Mouse (Mus musculus) liver, adult 10 weeks (tissue): Measurements from ENCODE around the gene Rpn2. TPM values are rescaled to one million over a fixed set of nuclear protein-coding genes. Genes with fewer than 3 reads are reported as not detected.

Source experiments
- polyA plus RNA-seq: library from polyadenylated mRNA; stranded (reverse); fragments of 350-450 nt; fragmentation: Illumina TruSeq; extraction: RNeasy Lipid Tissue Mini Kit (QIAGEN cat#74804); gene quantifications from one replicate; pipeline ENCODE4 v1.2.3, GENCODE M21; 2014; ENCODE audit warnings: low read depth, low replicate concordance

The Rpn2 gene
- polyA plus RNA-seq = 123 TPM

DNA sequence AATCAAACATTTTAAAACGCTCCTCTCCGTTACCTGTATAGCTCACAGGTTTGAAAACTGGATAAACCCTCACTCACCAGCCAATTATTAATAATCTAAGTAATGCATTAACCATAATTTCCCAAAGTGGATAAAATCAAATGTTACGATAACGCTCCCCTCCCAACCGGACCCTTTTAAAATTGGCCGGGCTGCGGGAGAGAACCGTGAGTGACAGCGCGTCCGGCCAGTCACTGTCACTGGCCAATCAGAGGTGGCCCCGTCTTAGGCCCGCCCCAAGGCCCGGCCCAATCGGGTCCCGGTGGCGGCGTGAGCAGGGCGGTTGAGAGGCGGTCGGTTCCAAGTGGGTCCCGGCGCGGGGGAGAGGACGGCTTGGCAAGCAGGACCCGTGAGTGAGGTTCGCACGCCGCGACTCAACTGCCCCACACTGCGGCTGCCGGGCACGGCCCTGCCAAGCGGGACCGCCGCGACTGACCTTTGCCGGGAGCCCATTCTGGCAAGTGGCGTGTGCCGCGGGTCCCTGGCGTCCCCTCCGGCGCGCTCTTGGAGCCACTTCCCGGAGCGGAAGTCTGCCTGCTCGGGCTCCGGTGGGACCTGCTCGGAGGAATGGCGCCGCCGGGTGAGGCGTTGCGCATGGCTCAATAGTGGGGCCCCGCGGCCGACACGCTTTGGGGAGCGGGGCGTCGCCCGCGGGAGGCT, at the start of gene Rpn2:
Gene Rpn2 (plus strand): TSS at position 301 of the 699 bp plus-strand sequence.

DNA sequence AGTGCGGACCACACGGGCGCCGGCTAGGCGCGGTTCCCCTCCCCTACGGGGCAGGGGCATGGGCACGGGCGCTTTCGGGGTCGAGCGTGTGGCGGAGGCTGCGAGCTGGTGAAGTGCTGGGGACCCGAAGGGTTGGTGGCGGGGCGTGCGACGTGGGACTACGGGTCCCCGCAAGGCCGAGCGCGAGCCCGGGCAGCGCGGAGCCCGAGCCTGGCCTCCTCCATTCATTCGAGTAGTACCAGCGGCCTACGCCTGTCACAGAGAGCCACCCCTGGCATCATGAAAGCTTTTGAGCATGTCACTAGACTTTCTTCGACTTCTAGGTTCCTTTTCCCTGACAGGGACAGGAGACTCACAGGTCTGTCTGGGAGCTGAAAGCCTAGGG, 591 bp downstream of the Rpn2 start, which contains the start of gene Mroh8:
Gene Mroh8 (minus strand): TSS at position 134 of the 385 bp plus-strand sequence.

DNA sequence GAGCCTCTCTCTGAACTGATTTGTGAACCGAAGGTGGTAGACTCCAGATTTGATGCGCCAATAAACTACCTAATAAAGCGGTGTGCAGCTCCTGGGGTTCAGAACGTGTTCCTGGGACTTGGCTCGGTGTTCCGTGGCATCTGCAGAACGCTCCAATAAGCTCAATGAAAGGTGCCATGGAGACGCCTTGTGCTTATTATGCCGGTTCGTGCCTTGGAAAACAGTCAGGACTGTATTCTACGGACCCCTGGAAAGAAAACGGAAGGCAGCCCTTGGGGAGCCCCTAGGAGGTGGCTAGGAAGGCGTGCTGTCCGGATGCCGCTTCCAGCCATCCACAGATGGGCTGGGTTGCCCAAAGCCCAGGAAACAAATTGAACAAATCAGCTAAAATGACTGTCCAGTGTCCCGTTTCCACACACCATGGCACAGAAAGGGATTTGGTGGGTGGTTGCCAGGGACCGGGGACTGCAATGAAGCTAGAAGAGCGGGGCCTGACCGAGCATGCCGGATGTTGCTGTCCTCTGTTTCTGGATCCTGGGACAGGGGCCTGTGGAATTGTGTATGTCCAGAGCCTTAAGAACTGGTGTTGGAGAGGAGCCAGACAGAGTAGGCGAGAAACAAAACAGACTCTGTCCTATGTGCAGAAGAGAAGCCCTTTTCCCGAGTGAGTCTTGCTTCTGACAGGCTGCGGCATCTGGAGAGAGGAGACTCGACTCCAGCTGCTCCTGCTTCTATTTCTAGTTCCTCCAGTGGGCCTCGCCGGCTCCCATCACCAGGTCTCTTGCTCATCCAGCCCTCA, 68.7 kb downstream of the Rpn2 start, which contains the start of gene Ghrh:
Gene Ghrh (minus strand): TSS at position 146 of the 799 bp plus-strand sequence.

DNA sequence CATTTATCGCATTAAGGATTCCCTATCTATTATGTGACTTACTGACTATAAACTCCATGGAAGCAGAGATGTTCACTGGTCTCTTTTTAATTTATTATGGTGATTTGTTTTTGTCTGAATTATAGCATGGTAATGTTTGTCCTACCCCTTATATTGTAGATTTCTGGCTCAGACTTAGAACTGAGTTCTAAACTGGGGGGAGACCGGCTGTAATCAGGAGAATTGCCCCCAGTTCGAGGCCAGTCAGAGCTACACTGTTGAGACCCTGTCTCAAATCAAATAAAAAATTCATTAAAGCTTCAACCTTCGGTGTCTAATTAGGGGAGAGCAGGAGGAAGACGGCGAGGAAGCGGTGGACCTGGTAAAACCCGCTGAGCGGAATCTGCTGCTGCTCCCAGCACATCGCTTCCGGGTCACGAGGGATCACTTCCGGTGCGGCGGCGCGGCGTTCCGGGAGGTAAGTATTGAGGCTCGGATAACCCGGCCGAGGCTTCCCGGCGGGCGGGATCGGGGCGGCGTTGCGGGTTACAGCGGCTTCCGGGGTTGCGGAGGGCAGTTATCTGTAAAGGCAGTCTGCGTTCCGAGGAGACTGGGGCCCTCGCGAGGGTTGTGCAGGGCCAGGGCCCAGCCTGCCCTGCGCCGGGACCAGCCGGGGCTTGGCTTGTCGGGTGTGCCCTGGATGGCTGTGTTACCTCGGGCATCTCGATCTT, 88.5 kb downstream of the Rpn2 start, which contains the start of gene Manbal:
Gene Manbal (plus strand): TSS at position 411 of the 710 bp plus-strand sequence.

Other genes with a start within 250 kb of the Rpn2 start
- gene Soga1, start 199.8 kb upstream of the Rpn2 start, polyA plus RNA-seq = 0.05 TPM
- gene Tldc2, start 192.0 kb upstream of the Rpn2 start, polyA plus RNA-seq = not detected
- 43.8 TPM for gene Samhd1, start 143.8 kb upstream of the Rpn2 start, polyA plus RNA-seq
- 2.5 TPM for gene Rbl1, start 74.5 kb upstream of the Rpn2 start, polyA plus RNA-seq
- not detected for gene Mroh8, start 532 bp downstream of the Rpn2 start, polyA plus RNA-seq
- gene Ghrh, start 68.5 kb downstream of the Rpn2 start, polyA plus RNA-seq = not detected
- gene Manbal, start 88.6 kb downstream of the Rpn2 start, polyA plus RNA-seq = 3.8 TPM
- 0.13 TPM for gene Src, start 139.4 kb downstream of the Rpn2 start, polyA plus RNA-seq